Mouse (Mus musculus) stomach, postnatal 0 days (tissue): Measurements from ENCODE around the gene Itgb7.

Experiments used
- CTCF ChIP-seq: IDR thresholded peaks from 2 replicates; pipeline ENCODE4 v1.5.1; 2016; ENCODE audit warnings: antibody characterized with exemption, low read depth, mild to moderate bottlenecking, moderate library complexity
- EP300 ChIP-seq: optimal IDR thresholded peaks from 2 replicates; pipeline ENCODE3; 2016; ENCODE audit warnings: antibody characterized with exemption

DNA sequence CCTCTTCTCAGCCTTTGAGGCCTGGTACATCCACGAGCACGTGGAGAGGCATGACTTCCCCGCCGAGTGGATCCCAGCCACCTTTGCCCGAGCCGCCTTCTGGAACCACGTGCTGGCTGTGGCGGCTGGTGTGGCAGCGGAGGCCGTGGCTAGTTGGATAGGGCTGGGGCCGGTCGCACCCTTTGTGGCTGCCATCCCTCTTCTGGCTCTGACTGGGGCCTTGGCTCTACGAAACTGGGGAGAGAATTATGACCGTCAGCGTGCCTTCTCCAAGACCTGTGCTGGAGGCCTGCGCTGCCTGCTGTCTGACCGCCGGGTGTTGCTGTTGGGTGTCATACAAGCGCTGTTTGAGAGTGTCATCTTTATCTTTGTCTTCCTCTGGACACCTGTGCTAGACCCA is 48.9 kb upstream of the Itgb7 start:
- TF ChIP-seq EP300 = no peak
- TF ChIP-seq CTCF = no peak
